Comparison of ENCODE assay signal across 8 mouse cellular contexts in the genomic region with DNA sequence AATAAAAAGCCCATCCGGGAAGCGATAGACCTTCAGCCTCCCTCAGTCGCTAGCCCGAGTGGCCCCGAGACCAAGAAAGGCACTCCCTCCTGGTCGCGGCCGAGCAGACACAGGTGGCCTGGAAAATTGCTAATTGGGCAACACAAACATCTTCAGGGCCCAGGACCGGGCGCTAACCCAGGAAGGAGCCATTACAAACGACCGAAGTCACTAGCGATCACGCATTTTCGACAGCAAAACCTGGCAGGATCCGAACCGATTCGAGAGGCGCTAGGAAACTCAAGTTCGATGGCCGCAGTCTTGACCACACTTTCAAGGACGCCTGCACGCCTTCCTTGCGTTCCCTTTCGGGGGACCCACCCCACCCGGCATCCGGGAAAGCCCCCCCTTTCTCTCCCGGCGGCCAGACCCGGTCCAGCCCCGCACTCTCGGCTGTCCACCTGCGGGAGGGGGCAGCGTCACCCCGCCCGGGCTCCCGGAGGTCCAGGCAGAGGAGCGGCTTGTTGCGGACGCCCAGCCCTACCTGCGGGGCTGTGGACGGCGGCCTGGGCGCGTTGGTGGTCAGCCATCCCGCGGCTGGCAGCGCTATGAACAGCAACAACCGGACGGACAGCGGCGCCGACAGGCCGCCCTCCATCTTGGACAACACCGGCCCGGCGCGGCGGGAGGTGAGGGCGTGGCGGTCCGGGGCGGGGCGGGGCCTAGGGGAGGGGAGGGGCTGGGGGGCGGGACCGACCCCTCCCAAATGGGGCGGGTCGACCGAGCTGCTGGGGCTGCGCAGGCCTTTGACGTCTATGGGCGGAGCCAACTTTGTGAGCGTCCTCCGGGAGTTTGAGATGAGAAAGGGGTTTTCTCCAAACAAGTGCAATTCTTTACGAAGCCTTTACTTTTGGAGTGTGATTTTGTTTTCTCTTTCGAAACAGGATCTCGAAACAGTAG. TPM values are rescaled to one million over a fixed set of nuclear protein-coding genes. Genes with fewer than 3 reads are reported as not detected.
DNase-seq lines count a peak whose midpoint lies in the region; ATAC-seq and TF ChIP-seq lines count a peak whose summit lies in the region.

No protein-coding gene starts in this region.

- H3K79me2 ChIP-seq in liver, adult 2 months (ENCODE audit: control insufficient read depth, insufficient read depth, low read length) = 0 out of 2 replicates have a peak, but pooled peaks cover 2% of the 10 kb centered on the region

- H3K4me1 ChIP-seq in erythroblast, embryonic 14.5 days (ENCODE audit: control insufficient read depth) = peaks cover 46% of the 10 kb centered on the region
- peaks cover 16% of the 10 kb centered on the region for H3K4me1 ChIP-seq in heart, embryonic 13.5 days
- H3K4me1 ChIP-seq in kidney, postnatal 0 days (replicated peaks; ENCODE audit: insufficient read depth, low read length) = no peaks in the 10 kb centered on the region
- H3K4me1 ChIP-seq in liver, adult 2 months (ENCODE audit: control insufficient read depth, insufficient read depth, low read length) = peaks cover 4% of the 10 kb centered on the region; the same call in 1 of the 2 replicates

- no peak for TF ChIP-seq CTCF in kidney, postnatal 0 days (IDR thresholded peaks at IDR 0.05; ENCODE audit: low read depth)
- no peak for TF ChIP-seq CTCF in liver, adult 2 months (IDR thresholded peaks at IDR 0.05; ENCODE audit: low read depth, low read length)

- H3K9me3 ChIP-seq in erythroblast, embryonic 14.5 days (ENCODE audit: control insufficient read depth, low read length) = no peaks in the 10 kb centered on the region
- no peaks in the 10 kb centered on the region for H3K9me3 ChIP-seq in heart, embryonic 13.5 days
- no peaks in the 10 kb centered on the region for H3K9me3 ChIP-seq in kidney, postnatal 0 days (replicated peaks; ENCODE audit: low read length)

- H3K9ac ChIP-seq in heart, embryonic 13.5 days = peak overlapping the region; percentile 94
- H3K9ac ChIP-seq in kidney, postnatal 0 days (ENCODE audit: low read depth, low read length) = peak overlapping the region; percentile 89
- H3K9ac ChIP-seq in liver, adult 2 months (ENCODE audit: low read depth, low read length) = peak overlapping the region; percentile 93

- peak overlapping the region; percentile 76 for H3K27ac ChIP-seq in heart, embryonic 13.5 days (replicated peaks)
- peak overlapping the region; percentile 92 for H3K27ac ChIP-seq in kidney, postnatal 0 days
- peak overlapping the region; percentile 75 for H3K27ac ChIP-seq in liver, adult 2 months (replicated peaks; ENCODE audit: insufficient read depth, low read depth, low read length)

- WGBS in heart, embryonic 13.5 days = under 1% methylated on average over 67 of the region's 77 CpGs
- under 1% methylated on average over 66 of the region's 77 CpGs for WGBS in kidney, postnatal 0 days
- under 1% methylated on average over 65 of the region's 77 CpGs for WGBS in liver, adult 2 months

- peak; percentile 79 for TF ChIP-seq POLR2A in liver, adult 2 months (IDR thresholded peaks at IDR 0.05; ENCODE audit: extremely low read depth, insufficient read depth, low read length)

- no peaks in the 10 kb centered on the region for H3K27me3 ChIP-seq in erythroblast, embryonic 14.5 days (ENCODE audit: control insufficient read depth)
- no peaks in the 10 kb centered on the region for H3K27me3 ChIP-seq in heart, embryonic 13.5 days (replicated peaks)
- no peaks in the 10 kb centered on the region for H3K27me3 ChIP-seq in kidney, postnatal 0 days (ENCODE audit: insufficient read depth, low read length)
- no peaks in the 10 kb centered on the region for H3K27me3 ChIP-seq in liver, adult 2 months (ENCODE audit: control insufficient read depth, insufficient read depth, low read length)

- ATAC-seq in heart, embryonic 13.5 days (ENCODE audit: extremely low read depth, insufficient number of reproducible peaks, low FRiP score, low TSS enrichment) = peak; percentile 96
- ATAC-seq in kidney, postnatal 0 days (replicated peaks; ENCODE audit: low FRiP score, low read depth) = peak; percentile 93
- peak; percentile 88 for ATAC-seq in monocyte, adult 5-6 weeks (replicated peaks; ENCODE audit: insufficient number of reproducible peaks, low FRiP score, low TSS enrichment, poor library complexity, severe bottlenecking)

- H3K4me2 ChIP-seq in heart, embryonic 13.5 days = peak overlapping the region; percentile 78
- H3K4me2 ChIP-seq in kidney, postnatal 0 days (ENCODE audit: low read length) = peak overlapping the region; percentile 77

- peak; percentile 96 for DNase-seq in CD4-positive, CD25-positive, alpha-beta regulatory T cell, adult 2 months (ENCODE audit: low read depth, low spot score)
- DNase-seq in brain, embryonic 18.5 days (ENCODE audit: low read depth, low spot score) = peak; percentile 64
- DNase-seq in kidney, postnatal 0 days (ENCODE audit: low spot score) = peak; percentile 92
- DNase-seq in liver, adult 2 months (ENCODE audit: extremely low read depth, low read depth, low spot score) = peak; percentile 74
- DNase-seq in spleen, postnatal 36 days (ENCODE audit: low spot score in 2 of 2) = peak; percentile 88 to 91

- peak overlapping the region; percentile 97 for H3K4me3 ChIP-seq in erythroblast, embryonic 14.5 days (replicated peaks)
- peak overlapping the region; percentile 99 for H3K4me3 ChIP-seq in heart, embryonic 13.5 days
- H3K4me3 ChIP-seq in kidney, postnatal 0 days (replicated peaks; ENCODE audit: low read depth, low read length) = peak overlapping the region; percentile 99
- H3K4me3 ChIP-seq in liver, adult 2 months (ENCODE audit: insufficient read depth, low read depth, low read length) = peak overlapping the region; percentile 90

- peaks cover 30% of the 10 kb centered on the region for H3K36me3 ChIP-seq in erythroblast, embryonic 14.5 days (ENCODE audit: control insufficient read depth)
- H3K36me3 ChIP-seq in heart, embryonic 13.5 days = peaks cover 28% of the 10 kb centered on the region
- 0 out of 2 replicates have a peak, but pooled peaks cover 5% of the 10 kb centered on the region for H3K36me3 ChIP-seq in kidney, postnatal 0 days (ENCODE audit: insufficient read depth, low read length)
- H3K36me3 ChIP-seq in liver, adult 2 months (ENCODE audit: control insufficient read depth, insufficient read depth, low read length) = peaks cover 5% of the 10 kb centered on the region; the same call in 1 of the 2 replicates

RNA-seq across cellular contexts. Expression of a gene that starts 12.1 kb away (rescaled TPM):
- 1.3 and 1.4 TPM in 2 replicates for polyA plus RNA-seq in erythroblast, embryonic 14.5 days (2012)
- 77.2 and 82.3 TPM in 2 replicates for polyA plus RNA-seq in heart, embryonic 13.5 days (2015; fragmentation: Nextera tagmentation; extraction: Ambion mirVana)
- 158 and 165 TPM in 2 replicates for polyA plus RNA-seq in kidney, postnatal 0 days (2015; fragmentation: Nextera tagmentation; extraction: Ambion mirVana)
- total RNA-seq in liver, adult 2 months (2014; rRNA removed) = 34.4 and 64.2 TPM in 2 replicates
- 13.6 TPM in 2 replicates for polyA plus RNA-seq in liver, adult 2 months (2012; rRNA removed)
- total RNA-seq in monocyte, adult 5-6 weeks (2017) = 91.1 to 104 TPM (median 95.7 TPM) in 3 replicates

RNA-seq across cellular contexts. Expression of a gene that starts 12.2 kb away (rescaled TPM):
- 0.38 and 0.91 TPM in 2 replicates for polyA plus RNA-seq in erythroblast, embryonic 14.5 days (2012)
- polyA plus RNA-seq in heart, embryonic 13.5 days (2015; fragmentation: Nextera tagmentation; extraction: Ambion mirVana) = 25.6 and 26.7 TPM in 2 replicates
- 32.2 and 33.4 TPM in 2 replicates for polyA plus RNA-seq in kidney, postnatal 0 days (2015; fragmentation: Nextera tagmentation; extraction: Ambion mirVana)
- 9.1 and 12.1 TPM in 2 replicates for total RNA-seq in liver, adult 2 months (2014; rRNA removed)
- 2.4 and 2.8 TPM in 2 replicates for polyA plus RNA-seq in liver, adult 2 months (2012; rRNA removed)
- total RNA-seq in monocyte, adult 5-6 weeks (2017) = 146 to 157 TPM (median 154 TPM) in 3 replicates

RNA-seq across cellular contexts. Expression of a gene that starts 51.8 kb away (rescaled TPM):
- not detected in 2 replicates for polyA plus RNA-seq in erythroblast, embryonic 14.5 days (2012)
- 0.38 and 0.41 TPM in 2 replicates for polyA plus RNA-seq in heart, embryonic 13.5 days (2015; fragmentation: Nextera tagmentation; extraction: Ambion mirVana)
- polyA plus RNA-seq in kidney, postnatal 0 days (2015; fragmentation: Nextera tagmentation; extraction: Ambion mirVana) = 0.29 TPM in 2 replicates
- total RNA-seq in liver, adult 2 months (2014; rRNA removed) = 2.2 and 2.6 TPM in 2 replicates
- polyA plus RNA-seq in liver, adult 2 months (2012; rRNA removed) = 1.6 TPM in 2 replicates
- 20.3 to 26.7 TPM (median 25.0 TPM) in 3 replicates for total RNA-seq in monocyte, adult 5-6 weeks (2017)

RNA-seq across cellular contexts. Expression of a gene that starts 54.7 kb away (rescaled TPM):
- polyA plus RNA-seq in erythroblast, embryonic 14.5 days (2012) = 0.19 and 0.23 TPM in 2 replicates
- 30.8 and 32.2 TPM in 2 replicates for polyA plus RNA-seq in heart, embryonic 13.5 days (2015; fragmentation: Nextera tagmentation; extraction: Ambion mirVana)
- 46.0 and 49.4 TPM in 2 replicates for polyA plus RNA-seq in kidney, postnatal 0 days (2015; fragmentation: Nextera tagmentation; extraction: Ambion mirVana)
- 16.0 and 18.9 TPM in 2 replicates for total RNA-seq in liver, adult 2 months (2014; rRNA removed)
- polyA plus RNA-seq in liver, adult 2 months (2012; rRNA removed) = 1.7 and 2.4 TPM in 2 replicates
- total RNA-seq in monocyte, adult 5-6 weeks (2017) = 81.5 to 120 TPM (median 106 TPM) in 3 replicates

Comparison
In these comparisons a context has a peak if more than half of its experiments do, and no peak if none do; other contexts are left out.
1. Peak in every context shown above with its lines: DNase-seq, ATAC-seq, H3K4me3 ChIP-seq and H3K27ac ChIP-seq.